Mouse (Mus musculus) limb, embryonic 10.5 days (tissue): ENCODE measurements around the gene Tenm4. TPM values are rescaled to one million over a fixed set of nuclear protein-coding genes. Genes with fewer than 3 reads are reported as not detected.

ENCODE experiments used
- DNase-seq: peaks from one replicate; pipeline ENCODE4 v3.0.0-alpha.2; 2017; ENCODE audit warnings: low spot score
- H3K27ac ChIP-seq: fragments of 300-500 bp; sonication (generic); 2 replicates; pipeline ENCODE4 v1.5.1; 2016; ENCODE audit warnings: mild to moderate bottlenecking
- H3K27me3 ChIP-seq: fragments of 300-500 bp; sonication (generic); 2 replicates; pipeline ENCODE4 v1.6.1; 2016; ENCODE audit warnings: low read depth, mild to moderate bottlenecking; ENCODE audit not compliant: poor library complexity, severe bottlenecking
- H3K36me3 ChIP-seq: fragments of 300-500 bp; sonication (generic); 2 replicates; pipeline ENCODE4 v1.6.1; 2016; ENCODE audit warnings: mild to moderate bottlenecking, moderate library complexity
- H3K4me1 ChIP-seq: fragments of 300-500 bp; sonication (generic); 2 replicates; pipeline ENCODE4 v1.6.1; 2016
- H3K4me3 ChIP-seq: fragments of 300-500 bp; sonication (generic); 2 replicates; pipeline ENCODE4 v1.5.1; 2016; ENCODE audit warnings: mild to moderate bottlenecking, moderate library complexity
- H3K9me3 ChIP-seq: fragments of 300-500 bp; sonication (generic); replicated peaks from 2 replicates; pipeline ENCODE4 v1.6.1; 2016; ENCODE audit warnings: mild to moderate bottlenecking
- WGBS: fragments of 180-500 bp; shearing (Covaris S2); methylation state at CpG from one replicate; pipeline ENCODE4 v1.1.7; 2016; 5-methylcytosine and 5-hydroxymethylcytosine counted together
- polyA plus RNA-seq: library from polyadenylated mRNA; unstranded; fragments of >200 nt; fragmentation: Nextera tagmentation; extraction: Ambion mirVana; gene quantifications from 2 replicates; pipeline ENCODE4 v1.2.1, GENCODE M21; 2016

Tenm4 gene
- polyA plus RNA-seq, 1 experiment from 2014 or later = 32.1 TPM

GRCm38 (mm10) chr7:96414290-96415055, 243.4 kb downstream of the Tenm4 start:
- no peak overlapping the region for H3K27ac ChIP-seq
- no peaks in the 10 kb centered on the region for H3K9me3 ChIP-seq
- H3K36me3 ChIP-seq = no peaks in the 10 kb centered on the region
- DNase-seq = no peak
- H3K4me1 ChIP-seq = peaks cover 54% of the 10 kb centered on the region
- H3K27me3 ChIP-seq = no peaks in the 10 kb centered on the region
- no peak overlapping the region for H3K4me3 ChIP-seq
- 85% methylated on average over 9 of the region's 9 CpGs for WGBS

GRCm38 (mm10) chr7:96417251-96418004, 246.4 kb downstream of the Tenm4 start:
- Histone ChIP-seq H3K4me3 (no peak overlapping the region), H3K4me1 (peaks cover 61% of the 10 kb centered on the region), H3K36me3 (no peaks in the 10 kb centered on the region), H3K9me3 (no peaks in the 10 kb centered on the region), H3K27me3 (no peaks in the 10 kb centered on the region), H3K27ac (peak overlapping the region; percentile 38; the same call in 1 of the 2 replicates)
- WGBS = 54% methylated on average over 13 of the region's 13 CpGs
- peak; percentile 53 for DNase-seq

- no peaks in the 10 kb centered on the region for H3K9me3 ChIP-seq
- H3K4me1 ChIP-seq = peaks cover 57% of the 10 kb centered on the region
- no peak overlapping the region for H3K27ac ChIP-seq
- H3K36me3 ChIP-seq = no peaks in the 10 kb centered on the region
- H3K4me3 ChIP-seq = no peak overlapping the region
- WGBS = 47% methylated on average over 3 of the region's 3 CpGs
- no peaks in the 10 kb centered on the region for H3K27me3 ChIP-seq
- DNase-seq = no peak
Measured at GRCm38 (mm10) chr7:96418146-96418545, 247.1 kb downstream of the Tenm4 start.

GRCm38 (mm10) chr7:96420045-96420444, 249.0 kb downstream of the Tenm4 start:
- Histone ChIP-seq H3K4me1 (peaks cover 44% of the 10 kb centered on the region), H3K27ac (no peak overlapping the region), H3K36me3 (no peaks in the 10 kb centered on the region), H3K27me3 (no peaks in the 10 kb centered on the region), H3K9me3 (no peaks in the 10 kb centered on the region), H3K4me3 (no peak overlapping the region)
- WGBS = 72% methylated on average over 3 of the region's 3 CpGs
- no peak for DNase-seq

- 87% methylated on average over 9 of the region's 9 CpGs for WGBS
- Histone ChIP-seq H3K4me3 (no peak overlapping the region), H3K9me3 (no peaks in the 10 kb centered on the region), H3K4me1 (peaks cover 50% of the 10 kb centered on the region), H3K27me3 (no peaks in the 10 kb centered on the region), H3K27ac (no peak overlapping the region), H3K36me3 (no peaks in the 10 kb centered on the region)
- no peak for DNase-seq
Measured at GRCm38 (mm10) chr7:96420926-96421605, 250.0 kb downstream of the Tenm4 start.

GRCm38 (mm10) chr7:96426954-96427353, 255.9 kb downstream of the Tenm4 start:
- Histone ChIP-seq H3K9me3 (no peaks in the 10 kb centered on the region), H3K36me3 (no peaks in the 10 kb centered on the region), H3K27me3 (no peaks in the 10 kb centered on the region), H3K4me3 (no peak overlapping the region), H3K4me1 (peaks cover 21% of the 10 kb centered on the region; the same call in 1 of the 2 replicates), H3K27ac (no peak overlapping the region)
- WGBS = 91% methylated on average over 8 of the region's 8 CpGs
- DNase-seq = no peak

GRCm38 (mm10) chr7:96433307-96433706, 262.3 kb downstream of the Tenm4 start:
- DNase-seq = no peak
- Histone ChIP-seq H3K4me3 (no peak overlapping the region), H3K27ac (no peak overlapping the region), H3K36me3 (no peaks in the 10 kb centered on the region), H3K9me3 (no peaks in the 10 kb centered on the region), H3K4me1 (no peaks in the 10 kb centered on the region), H3K27me3 (no peaks in the 10 kb centered on the region)
- whole genome bisulfite sequencing = 89% methylated on average over 2 of the region's 2 CpGs

GRCm38 (mm10) chr7:96438392-96438791, 267.3 kb downstream of the Tenm4 start:
- H3K27me3 ChIP-seq = no peaks in the 10 kb centered on the region
- no peak overlapping the region for H3K4me3 ChIP-seq
- no peak for DNase-seq
- WGBS = 87% methylated on average over 6 of the region's 6 CpGs
- H3K9me3 ChIP-seq = no peaks in the 10 kb centered on the region
- H3K36me3 ChIP-seq = no peaks in the 10 kb centered on the region
- H3K27ac ChIP-seq = no peak overlapping the region
- H3K4me1 ChIP-seq = no peaks in the 10 kb centered on the region

GRCm38 (mm10) chr7:96440161-96440707, 269.2 kb downstream of the Tenm4 start:
- no peaks in the 10 kb centered on the region for H3K36me3 ChIP-seq
- H3K27ac ChIP-seq = no peak overlapping the region
- H3K27me3 ChIP-seq = no peaks in the 10 kb centered on the region
- no peaks in the 10 kb centered on the region for H3K9me3 ChIP-seq
- no peak overlapping the region for H3K4me3 ChIP-seq
- no peak for DNase-seq
- no peaks in the 10 kb centered on the region for H3K4me1 ChIP-seq

GRCm38 (mm10) chr7:96445771-96446170, 274.7 kb downstream of the Tenm4 start:
- no peak overlapping the region for H3K27ac ChIP-seq
- no peak for DNase-seq
- no peaks in the 10 kb centered on the region for H3K27me3 ChIP-seq
- H3K36me3 ChIP-seq = no peaks in the 10 kb centered on the region
- no peaks in the 10 kb centered on the region for H3K4me1 ChIP-seq
- H3K9me3 ChIP-seq = no peaks in the 10 kb centered on the region
- WGBS = 94% methylated on average over 8 of the region's 8 CpGs
- no peak overlapping the region for H3K4me3 ChIP-seq

GRCm38 (mm10) chr7:96447806-96448397, 276.9 kb downstream of the Tenm4 start:
- 78% methylated on average over 12 of the region's 12 CpGs for WGBS
- H3K36me3 ChIP-seq = no peaks in the 10 kb centered on the region
- H3K9me3 ChIP-seq = no peaks in the 10 kb centered on the region
- H3K4me1 ChIP-seq = no peaks in the 10 kb centered on the region
- no peaks in the 10 kb centered on the region for H3K27me3 ChIP-seq
- no peak overlapping the region for H3K4me3 ChIP-seq
- H3K27ac ChIP-seq = no peak overlapping the region
- no peak for DNase-seq

- WGBS = 63% methylated on average over 2 of the region's 2 CpGs
Measured at GRCm38 (mm10) chr7:96455957-96456356, 284.9 kb downstream of the Tenm4 start.

More at GRCm38 (mm10) chr7:96455957-96456356, 284.9 kb downstream of the Tenm4 start:
- H3K4me1 ChIP-seq = no peaks in the 10 kb centered on the region; the same call in 1 of the 2 replicates
- DNase-seq = no peak
- no peaks in the 10 kb centered on the region for H3K27me3 ChIP-seq
- no peaks in the 10 kb centered on the region for H3K9me3 ChIP-seq
- H3K36me3 ChIP-seq = no peaks in the 10 kb centered on the region
- no peak overlapping the region for H3K27ac ChIP-seq
- no peak overlapping the region for H3K4me3 ChIP-seq
